Mouse (Mus musculus) liver, postnatal 0 days (tissue): ENCODE results near the gene Ccnjl.

Experiments
- CTCF ChIP-seq: sonication (generic); IDR thresholded peaks from 2 replicates; pipeline ENCODE4 v1.5.1; 2016; ENCODE audit warnings: antibody characterized with exemption, low read depth
- EP300 ChIP-seq: IDR thresholded peaks from 2 replicates; pipeline ENCODE4 v1.6.1; 2016; ENCODE audit warnings: antibody characterized with exemption, low read depth, mild to moderate bottlenecking

DNA sequence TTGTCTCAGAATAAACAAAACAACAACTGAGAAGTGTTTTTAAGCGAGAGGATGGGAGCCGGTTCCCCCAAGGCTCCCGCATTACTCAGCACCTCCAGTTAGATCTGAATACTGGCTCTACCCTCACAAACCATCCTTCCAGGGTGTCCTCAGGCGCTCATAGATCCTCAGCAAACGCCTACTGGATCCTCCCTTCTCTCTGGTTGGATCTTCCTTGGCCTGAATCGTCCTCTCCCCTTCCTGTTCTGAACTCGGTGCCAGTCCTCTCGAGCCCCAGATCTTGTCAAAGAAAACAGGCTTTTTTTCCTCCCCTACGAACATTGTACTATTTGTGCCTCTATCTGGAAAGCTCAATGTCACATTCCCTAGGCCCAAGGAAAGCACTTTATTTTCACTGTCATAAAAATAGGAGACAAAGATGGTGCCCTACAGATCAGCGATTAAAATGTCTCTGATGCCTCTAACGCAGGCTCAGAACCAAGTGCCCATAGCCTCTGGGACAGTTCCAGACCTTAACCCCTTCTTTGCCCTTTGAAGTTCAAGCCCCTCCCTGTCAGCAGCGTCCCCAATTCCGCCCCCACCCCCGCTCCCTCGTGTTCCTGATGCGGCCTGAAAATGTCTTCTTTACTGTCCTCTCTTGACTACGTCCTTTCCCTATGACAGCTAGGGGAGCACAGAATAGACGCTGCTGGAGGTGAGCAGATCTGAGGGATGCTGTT is 98.5 kb downstream of the Ccnjl start:
- no peak for TF ChIP-seq EP300
- no peak for TF ChIP-seq CTCF
